Mouse (Mus musculus) cortical plate, adult 2 months (tissue): ENCODE data around the gene Carmil1.

Source experiments
- CTCF ChIP-seq: fragments of 200-500 bp; IDR thresholded peaks from 2 replicates; pipeline ENCODE4 v1.5.1; 2011; ENCODE audit warnings: mild to moderate bottlenecking, control low read depth, low read length; ENCODE audit not compliant: insufficient read depth; ENCODE audit errors: extremely low read depth
- POLR2A ChIP-seq: fragments of 200-500 bp; IDR thresholded peaks from 2 replicates; pipeline ENCODE4 v1.6.1; 2011; ENCODE audit warnings: mild to moderate bottlenecking, low read length, control low read depth; ENCODE audit not compliant: insufficient read depth; ENCODE audit errors: extremely low read depth

GRCm38 (mm10) chr13:24187026-24187425, 93.6 kb downstream of the Carmil1 start:
- TF ChIP-seq POLR2A = no peak
- no peak for TF ChIP-seq CTCF
